Mouse (Mus musculus): Measurements from ENCODE around the gene Numa1. TPM values are rescaled to one million over a fixed set of nuclear protein-coding genes. Genes with fewer than 3 reads are reported as not detected.
A peak's percentile ranks its signal among the peaks of the same experiment; 100 is the strongest.

Numa1 gene
- polyA plus RNA-seq, 1 experiment from 2014 or later: 66.3 TPM

GRCm38 (mm10) chr7:101964551-101964950, 30.6 kb downstream of the Numa1 start:
- H3K36me3 ChIP-seq (ENCODE audit: control insufficient read depth, insufficient read depth, low read length): no peaks in the 10 kb centered on the region
- DNase-seq (ENCODE audit: low spot score): no peak
- H3K27ac ChIP-seq (ENCODE audit: low read depth, low read length): no peak overlapping the region; the same call in 1 of the 2 replicates
- no peak overlapping the region for H3K4me3 ChIP-seq (ENCODE audit: low read depth, low read length)
- 76% methylated on average over 4 of the region's 4 CpGs for WGBS
- no peaks in the 10 kb centered on the region for H3K27me3 ChIP-seq (replicated peaks; ENCODE audit: control insufficient read depth, insufficient read depth, low read length)
- no peak overlapping the region for H3K9ac ChIP-seq (ENCODE audit: low read depth, low read length)
- no peaks in the 10 kb centered on the region for H3K9me3 ChIP-seq (ENCODE audit: control insufficient read depth, low read length)
- ATAC-seq (replicated peaks; ENCODE audit: low FRiP score): no peak
- H3K4me1 ChIP-seq (replicated peaks; ENCODE audit: control insufficient read depth, insufficient read depth, low read length): peaks cover 26% of the 10 kb centered on the region
- no peak overlapping the region for H3K4me2 ChIP-seq

DNA sequence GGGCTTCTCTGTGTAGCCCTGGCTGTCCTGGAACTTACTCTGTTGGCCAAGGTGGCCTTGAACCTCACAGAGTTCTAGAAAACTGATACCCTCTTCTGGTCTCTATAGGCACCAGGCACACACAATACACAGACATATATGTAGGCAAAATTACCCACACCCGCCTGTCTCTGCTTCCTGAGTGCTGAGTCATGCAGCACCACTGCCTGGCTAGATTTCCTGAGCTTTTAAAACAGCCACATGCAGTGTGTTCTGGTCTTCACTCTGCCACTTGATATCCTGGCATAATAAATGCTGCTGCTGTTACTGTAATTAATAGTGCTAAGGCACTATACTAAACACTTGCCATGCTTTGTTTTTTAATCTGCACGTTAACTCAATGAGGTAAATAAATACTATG, 31.7 kb downstream of the Numa1 start:
- Histone ChIP-seq H3K4me2 (no peak overlapping the region), H3K9ac (ENCODE audit: low read depth, low read length) (no peak overlapping the region), H3K9me3 (ENCODE audit: control insufficient read depth, low read length) (no peaks in the 10 kb centered on the region), H3K27me3 (replicated peaks; ENCODE audit: control insufficient read depth, insufficient read depth, low read length) (no peaks in the 10 kb centered on the region), H3K36me3 (ENCODE audit: control insufficient read depth, insufficient read depth, low read length) (no peaks in the 10 kb centered on the region), H3K4me1 (replicated peaks; ENCODE audit: control insufficient read depth, insufficient read depth, low read length) (peaks cover 28% of the 10 kb centered on the region), H3K27ac (ENCODE audit: low read depth, low read length) (no peak overlapping the region; the same call in 1 of the 2 replicates), H3K4me3 (ENCODE audit: low read depth, low read length) (no peak overlapping the region)
- ATAC-seq (replicated peaks; ENCODE audit: low FRiP score): no peak; the same call in 1 of the 2 replicates
- 44% methylated on average over 2 of the region's 2 CpGs for WGBS
- no peak for DNase-seq (ENCODE audit: low spot score)

GRCm38 (mm10) chr7:101967256-101967655, 33.3 kb downstream of the Numa1 start:
- Histone ChIP-seq H3K4me2 (no peak overlapping the region), H3K4me1 (replicated peaks; ENCODE audit: control insufficient read depth, insufficient read depth, low read length) (peaks cover 36% of the 10 kb centered on the region), H3K36me3 (ENCODE audit: control insufficient read depth, insufficient read depth, low read length) (no peaks in the 10 kb centered on the region), H3K4me3 (ENCODE audit: low read depth, low read length) (no peak overlapping the region), H3K9ac (ENCODE audit: low read depth, low read length) (no peak overlapping the region), H3K27me3 (replicated peaks; ENCODE audit: control insufficient read depth, insufficient read depth, low read length) (no peaks in the 10 kb centered on the region), H3K27ac (ENCODE audit: low read depth, low read length) (no peak overlapping the region), H3K9me3 (ENCODE audit: control insufficient read depth, low read length) (no peaks in the 10 kb centered on the region)
- ATAC-seq (replicated peaks; ENCODE audit: low FRiP score): no peak
- DNase-seq (ENCODE audit: low spot score): no peak
- WGBS: 82% methylated on average over 1 of the region's 1 CpGs

- peaks cover 43% of the 10 kb centered on the region for H3K4me1 ChIP-seq (replicated peaks; ENCODE audit: control insufficient read depth, insufficient read depth, low read length)
- no peak overlapping the region; the same call in 1 of the 2 replicates for H3K27ac ChIP-seq (ENCODE audit: low read depth, low read length)
- no peak for DNase-seq (ENCODE audit: low spot score)
- no peak for ATAC-seq (replicated peaks; ENCODE audit: low FRiP score)
- no peaks in the 10 kb centered on the region for H3K36me3 ChIP-seq (ENCODE audit: control insufficient read depth, insufficient read depth, low read length)
- H3K9me3 ChIP-seq (ENCODE audit: control insufficient read depth, low read length): no peaks in the 10 kb centered on the region
- H3K9ac ChIP-seq (ENCODE audit: low read depth, low read length): no peak overlapping the region
- 60% methylated on average over 2 of the region's 2 CpGs for WGBS
- H3K4me2 ChIP-seq: peak overlapping the region; percentile 97
- no peak overlapping the region for H3K4me3 ChIP-seq (ENCODE audit: low read depth, low read length)
- H3K27me3 ChIP-seq (replicated peaks; ENCODE audit: control insufficient read depth, insufficient read depth, low read length): no peaks in the 10 kb centered on the region
These were observed 34.8 kb downstream of the Numa1 start for GRCm38 (mm10) chr7:101968751-101969150.

DNA sequence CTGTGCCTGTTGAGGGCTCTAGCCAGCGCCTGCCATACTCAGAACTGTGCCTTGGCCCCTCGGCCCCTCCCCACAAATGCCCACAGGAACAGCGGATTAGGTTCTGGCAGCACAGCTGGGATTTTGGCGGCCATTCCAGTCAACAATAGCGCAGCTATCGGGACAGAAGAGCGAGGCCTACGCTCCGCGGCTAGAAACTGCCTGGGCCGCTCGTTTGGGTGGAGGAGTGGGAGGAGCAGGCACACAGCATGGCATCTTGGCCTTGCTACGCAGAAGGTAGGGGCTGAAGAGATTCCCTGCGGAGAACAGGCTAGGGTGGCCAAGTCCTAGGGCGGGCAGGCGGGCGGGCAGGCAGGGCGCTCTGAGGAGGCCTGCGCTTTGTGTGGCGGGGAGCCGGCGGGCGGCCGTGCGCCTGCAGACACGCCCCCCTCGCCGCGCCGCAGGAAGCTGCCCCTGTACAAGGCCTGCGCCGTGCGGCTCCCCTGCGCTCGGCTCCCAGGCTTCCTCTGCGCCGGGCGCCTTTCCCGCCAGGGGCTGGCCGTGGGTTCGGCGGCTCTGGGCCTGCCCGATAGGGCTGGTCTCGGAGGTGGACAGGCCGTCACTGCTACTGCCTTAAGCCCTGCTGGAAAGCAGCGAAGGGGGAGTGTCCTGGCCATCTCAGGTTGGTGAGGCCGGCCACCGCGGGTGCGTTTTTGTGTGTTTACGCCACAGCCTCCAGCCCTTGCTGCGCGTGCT, 36.0 kb downstream of the Numa1 start:
- Histone ChIP-seq H3K4me1 (replicated peaks; ENCODE audit: control insufficient read depth, insufficient read depth, low read length) (peaks cover 39% of the 10 kb centered on the region), H3K9me3 (ENCODE audit: control insufficient read depth, low read length) (no peaks in the 10 kb centered on the region), H3K4me3 (ENCODE audit: low read depth, low read length) (peak overlapping the region; percentile 79), H3K27me3 (replicated peaks; ENCODE audit: control insufficient read depth, insufficient read depth, low read length) (no peaks in the 10 kb centered on the region), H3K27ac (ENCODE audit: low read depth, low read length) (peak overlapping the region; percentile 98), H3K4me2 (peak overlapping the region; percentile 97), H3K9ac (ENCODE audit: low read depth, low read length) (peak overlapping the region; percentile 80), H3K36me3 (ENCODE audit: control insufficient read depth, insufficient read depth, low read length) (no peaks in the 10 kb centered on the region)
- DNase-seq (ENCODE audit: low spot score) (peak; percentile 90), ATAC-seq (replicated peaks; ENCODE audit: low FRiP score) (peak; percentile 84)
- WGBS: under 1% methylated on average over 52 of the region's 53 CpGs

DNA sequence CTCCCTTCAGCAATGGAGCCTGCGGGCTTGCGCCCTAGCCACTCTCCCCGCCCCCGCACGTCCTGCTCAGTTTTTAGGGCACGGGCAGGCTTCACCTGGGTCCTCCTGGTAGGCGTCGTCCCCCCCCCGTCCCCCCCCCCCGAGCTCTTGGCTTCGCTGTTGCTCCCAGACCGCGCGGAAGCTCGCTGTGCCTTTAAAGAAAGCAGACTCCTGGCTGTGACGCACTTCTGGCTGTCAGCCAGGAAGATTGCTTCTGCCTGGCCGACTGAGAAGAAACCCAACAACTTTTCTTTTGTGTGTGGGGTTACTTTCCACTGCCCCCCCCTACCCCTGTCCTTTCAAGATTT, 36.5 kb downstream of the Numa1 start:
- Histone ChIP-seq H3K36me3 (ENCODE audit: control insufficient read depth, insufficient read depth, low read length) (no peaks in the 10 kb centered on the region), H3K4me2 (peak overlapping the region; percentile 97), H3K9ac (ENCODE audit: low read depth, low read length) (peak overlapping the region; percentile 80), H3K4me3 (ENCODE audit: low read depth, low read length) (peak overlapping the region; percentile 79), H3K27ac (ENCODE audit: low read depth, low read length) (peak overlapping the region; percentile 98), H3K27me3 (replicated peaks; ENCODE audit: control insufficient read depth, insufficient read depth, low read length) (no peaks in the 10 kb centered on the region), H3K9me3 (ENCODE audit: control insufficient read depth, low read length) (no peaks in the 10 kb centered on the region), H3K4me1 (replicated peaks; ENCODE audit: control insufficient read depth, insufficient read depth, low read length) (peaks cover 35% of the 10 kb centered on the region)
- WGBS: 0% methylated on average over 12 of the region's 17 CpGs
- DNase-seq (ENCODE audit: low spot score) (no peak), ATAC-seq (replicated peaks; ENCODE audit: low FRiP score) (peak; percentile 62)

DNA sequence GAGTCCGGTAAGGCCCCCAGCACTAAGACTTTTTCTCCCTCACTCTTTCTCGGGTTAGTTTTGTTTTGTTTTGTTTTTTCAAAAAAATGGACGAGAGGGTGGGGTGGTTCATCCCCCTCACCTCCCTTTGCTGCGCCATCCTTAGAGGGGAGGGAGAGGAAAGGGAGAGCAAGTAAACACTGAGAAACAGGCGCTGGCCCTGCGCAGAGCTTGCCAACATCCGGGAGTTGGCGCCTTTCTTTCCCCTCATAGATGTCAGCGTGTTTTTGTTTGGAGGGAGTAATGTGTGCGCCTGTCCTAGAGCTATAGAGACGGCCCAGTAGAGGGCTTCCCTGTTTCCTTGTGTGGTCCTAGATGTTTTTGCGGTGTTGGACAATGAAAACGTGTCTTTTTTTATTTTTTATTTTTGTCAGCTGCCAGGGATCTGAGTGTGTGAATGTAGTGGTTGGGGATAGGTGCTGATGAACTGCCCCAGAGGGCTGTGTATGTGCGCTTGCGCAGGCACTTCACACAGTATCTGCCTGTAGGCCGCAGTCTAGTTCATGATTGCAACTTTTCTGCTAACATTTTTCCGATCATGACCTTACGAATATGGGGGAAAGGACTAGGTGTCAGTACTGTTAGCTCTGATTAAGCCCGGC, 37.0 kb downstream of the Numa1 start:
- peak; percentile 70 for DNase-seq (ENCODE audit: low spot score)
- Histone ChIP-seq H3K9me3 (ENCODE audit: control insufficient read depth, low read length) (no peaks in the 10 kb centered on the region), H3K4me3 (ENCODE audit: low read depth, low read length) (peak overlapping the region; percentile 79), H3K36me3 (ENCODE audit: control insufficient read depth, insufficient read depth, low read length) (no peaks in the 10 kb centered on the region), H3K4me1 (replicated peaks; ENCODE audit: control insufficient read depth, insufficient read depth, low read length) (peaks cover 32% of the 10 kb centered on the region), H3K4me2 (peak overlapping the region; percentile 97), H3K9ac (ENCODE audit: low read depth, low read length) (peak overlapping the region; percentile 80), H3K27ac (ENCODE audit: low read depth, low read length) (peak overlapping the region; percentile 98), H3K27me3 (replicated peaks; ENCODE audit: control insufficient read depth, insufficient read depth, low read length) (no peaks in the 10 kb centered on the region)
- ATAC-seq (replicated peaks; ENCODE audit: low FRiP score): peak; percentile 45
- 12% methylated on average over 19 of the region's 19 CpGs for WGBS

DNA sequence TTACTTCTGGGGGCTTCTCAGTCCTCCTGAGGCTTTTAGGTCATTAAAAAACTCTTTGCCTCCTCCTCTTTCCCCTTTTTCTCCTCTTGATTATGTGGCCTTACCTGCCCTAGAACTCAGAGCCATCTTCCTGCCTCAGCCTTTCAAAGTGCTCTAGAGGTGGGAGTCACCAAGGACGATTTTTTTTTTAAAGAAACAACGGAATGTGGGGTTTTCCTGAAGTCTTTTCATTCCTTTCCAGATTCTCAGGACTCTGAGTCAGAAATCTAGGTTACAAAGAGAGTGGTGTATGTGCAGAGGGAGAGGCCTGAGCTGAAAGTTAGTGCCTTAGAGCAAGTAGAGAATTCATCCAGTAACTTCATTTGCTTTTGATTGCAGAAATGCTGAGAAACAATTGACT, 37.8 kb downstream of the Numa1 start:
- Histone ChIP-seq H3K36me3 (ENCODE audit: control insufficient read depth, insufficient read depth, low read length) (no peaks in the 10 kb centered on the region), H3K27ac (ENCODE audit: low read depth, low read length) (peak overlapping the region; percentile 98), H3K9me3 (ENCODE audit: control insufficient read depth, low read length) (no peaks in the 10 kb centered on the region), H3K4me1 (replicated peaks; ENCODE audit: control insufficient read depth, insufficient read depth, low read length) (peaks cover 29% of the 10 kb centered on the region), H3K4me2 (peak overlapping the region; percentile 97), H3K4me3 (ENCODE audit: low read depth, low read length) (peak overlapping the region; percentile 79), H3K27me3 (replicated peaks; ENCODE audit: control insufficient read depth, insufficient read depth, low read length) (no peaks in the 10 kb centered on the region), H3K9ac (ENCODE audit: low read depth, low read length) (peak overlapping the region; percentile 80)
- DNase-seq (ENCODE audit: low spot score): no peak
- ATAC-seq (replicated peaks; ENCODE audit: low FRiP score): no peak
- WGBS: 60% methylated on average over 2 of the region's 2 CpGs

DNA sequence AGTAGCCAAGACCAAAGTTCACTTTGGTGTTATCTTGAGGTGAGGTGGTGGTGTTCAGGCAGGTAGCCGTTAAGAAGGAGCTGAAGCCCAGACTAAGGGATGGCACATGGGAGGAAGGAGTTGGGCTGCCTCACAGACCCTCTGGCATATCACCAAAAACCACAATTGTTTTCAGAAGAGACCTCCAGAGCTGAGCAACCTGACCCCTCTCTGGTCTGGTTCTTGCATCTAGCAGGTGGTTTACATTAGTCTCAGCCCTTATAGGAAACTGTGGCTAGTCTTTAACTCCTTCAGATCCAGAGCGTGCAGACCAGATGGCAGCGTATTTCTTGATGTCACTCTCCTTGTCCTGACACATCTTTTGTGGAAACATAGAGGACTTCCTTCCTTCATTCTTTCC, 39.8 kb downstream of the Numa1 start:
- Histone ChIP-seq H3K4me2 (no peak overlapping the region), H3K4me1 (replicated peaks; ENCODE audit: control insufficient read depth, insufficient read depth, low read length) (peaks cover 25% of the 10 kb centered on the region)
- WGBS: 68% methylated on average over 3 of the region's 3 CpGs

More for the DNA sequence above, 39.8 kb downstream of the Numa1 start:
- no peaks in the 10 kb centered on the region for H3K27me3 ChIP-seq (replicated peaks; ENCODE audit: control insufficient read depth, insufficient read depth, low read length)
- ATAC-seq (replicated peaks; ENCODE audit: low FRiP score) (no peak), DNase-seq (ENCODE audit: low spot score) (no peak)
- no peak overlapping the region for H3K27ac ChIP-seq (ENCODE audit: low read depth, low read length)
- no peak overlapping the region for H3K9ac ChIP-seq (ENCODE audit: low read depth, low read length)
- no peak overlapping the region for H3K4me3 ChIP-seq (ENCODE audit: low read depth, low read length)
- H3K36me3 ChIP-seq (ENCODE audit: control insufficient read depth, insufficient read depth, low read length): no peaks in the 10 kb centered on the region; the same call in 1 of the 2 replicates
- H3K9me3 ChIP-seq (ENCODE audit: control insufficient read depth, low read length): no peaks in the 10 kb centered on the region
